Mouse (Mus musculus): ENCODE data around the gene Nrcam. TPM values are rescaled to one million over a fixed set of nuclear protein-coding genes. Genes with fewer than 3 reads are reported as not detected.
A peak's percentile ranks its signal among the peaks of the same experiment; 100 is the strongest.

Gene Nrcam
- polyA plus RNA-seq, 1 experiment from 2014 or later, result 75.7 TPM

DNA sequence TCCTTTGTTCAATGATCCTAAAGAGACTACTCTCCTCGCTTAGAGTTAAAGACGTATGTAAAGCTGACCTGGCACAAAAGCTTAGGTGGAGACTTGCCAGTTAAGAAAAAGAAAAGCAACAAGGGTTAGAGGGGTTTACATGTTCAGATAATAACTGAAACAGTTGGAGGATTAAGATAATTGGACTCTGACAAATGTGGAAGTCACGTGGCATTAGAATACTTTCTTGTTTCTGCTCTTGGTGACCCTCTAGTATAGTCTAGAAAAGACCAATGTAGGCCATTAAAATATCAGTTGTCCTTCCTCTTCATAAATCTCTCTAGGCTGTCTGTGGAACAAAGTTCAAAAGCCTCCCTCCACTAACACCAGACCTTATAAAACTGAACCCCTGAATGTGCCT, 20.5 kb upstream of the Nrcam start:
- no peak overlapping the region for H3K27ac ChIP-seq (ENCODE audit: low read depth, low read length)
- ATAC-seq (ENCODE audit: low FRiP score) (no peak), DNase-seq (ENCODE audit: low spot score, missing footprints) (no peak)
- no peak overlapping the region for H3K9ac ChIP-seq (ENCODE audit: low read length)
- no peaks in the 10 kb centered on the region for H3K4me1 ChIP-seq (ENCODE audit: control insufficient read depth, insufficient read depth, low read length)
- H3K4me2 ChIP-seq, result no peak overlapping the region
- H3K9me3 ChIP-seq (ENCODE audit: control insufficient read depth, low read length), result no peaks in the 10 kb centered on the region
- H3K27me3 ChIP-seq (ENCODE audit: control insufficient read depth, insufficient read depth, low read length), result no peaks in the 10 kb centered on the region
- H3K36me3 ChIP-seq (ENCODE audit: control insufficient read depth, insufficient read depth, low read length), result peaks cover 2% of the 10 kb centered on the region; the same call in 1 of the 2 replicates
- no peak overlapping the region for H3K4me3 ChIP-seq (ENCODE audit: low read depth, low read length)
- 82% methylated on average over 3 of the region's 3 CpGs for WGBS

DNA sequence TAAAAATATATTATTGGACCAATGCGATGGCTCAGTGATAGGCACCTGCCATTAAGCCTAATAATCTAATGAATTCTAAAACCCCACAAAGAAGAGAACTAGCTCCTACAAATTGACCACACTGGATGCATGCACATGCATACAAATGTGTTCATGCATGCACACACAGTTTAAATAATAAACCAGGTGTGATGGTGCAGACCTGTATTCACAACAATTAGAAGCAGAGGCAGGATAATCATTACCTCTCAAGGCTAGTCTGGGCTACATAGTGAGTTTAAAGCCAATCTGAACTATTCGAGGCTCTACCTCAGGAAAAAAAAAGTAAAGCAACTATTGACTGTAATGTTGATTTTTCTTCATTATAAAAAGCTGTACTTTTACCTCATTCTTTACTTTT, 13.5 kb upstream of the Nrcam start:
- WGBS, result 91% methylated on average over 2 of the region's 2 CpGs
- H3K36me3 ChIP-seq (ENCODE audit: control insufficient read depth, insufficient read depth, low read length), result no peaks in the 10 kb centered on the region
- no peak for ATAC-seq (ENCODE audit: low FRiP score)

DNA sequence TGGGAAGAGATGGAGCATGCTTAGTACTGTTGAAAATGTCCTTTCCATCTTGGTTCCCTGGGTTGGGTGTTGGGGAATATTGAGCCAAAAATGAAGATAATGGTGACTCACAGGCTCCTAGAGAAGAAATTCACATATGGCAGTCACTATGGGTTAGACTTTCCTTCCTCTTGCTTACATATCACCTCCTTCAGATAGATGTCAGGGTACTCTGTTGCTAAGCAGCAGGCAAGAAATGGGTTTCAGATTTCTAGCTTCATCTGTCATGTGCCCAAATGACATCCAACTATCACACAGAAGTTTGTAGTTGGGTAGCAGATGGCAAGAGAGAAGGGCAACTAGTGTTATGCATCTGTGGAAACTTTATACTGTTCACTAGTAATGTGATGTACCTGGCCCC, 3.6 kb upstream of the Nrcam start:
- Histone ChIP-seq H3K36me3 (ENCODE audit: control insufficient read depth, insufficient read depth, low read length) (no peaks in the 10 kb centered on the region), H3K9me3 (ENCODE audit: control insufficient read depth, low read length) (no peaks in the 10 kb centered on the region), H3K4me1 (ENCODE audit: control insufficient read depth, insufficient read depth, low read length) (no peaks in the 10 kb centered on the region), H3K4me3 (ENCODE audit: low read depth, low read length) (no peak overlapping the region), H3K27ac (ENCODE audit: low read depth, low read length) (no peak overlapping the region), H3K4me2 (no peak overlapping the region), H3K9ac (ENCODE audit: low read length) (no peak overlapping the region), H3K27me3 (ENCODE audit: control insufficient read depth, insufficient read depth, low read length) (no peaks in the 10 kb centered on the region; the same call in 1 of the 2 replicates)
- ATAC-seq (ENCODE audit: low FRiP score) (no peak), DNase-seq (ENCODE audit: low spot score, missing footprints) (no peak)

More for the DNA sequence above, 13.5 kb upstream of the Nrcam start:
- no peaks in the 10 kb centered on the region for H3K27me3 ChIP-seq (ENCODE audit: control insufficient read depth, insufficient read depth, low read length)
- DNase-seq (ENCODE audit: low spot score, missing footprints), result no peak
- no peak overlapping the region for H3K27ac ChIP-seq (ENCODE audit: low read depth, low read length)
- H3K9me3 ChIP-seq (ENCODE audit: control insufficient read depth, low read length), result no peaks in the 10 kb centered on the region
- H3K4me2 ChIP-seq, result no peak overlapping the region
- no peak overlapping the region for H3K9ac ChIP-seq (ENCODE audit: low read length)
- H3K4me1 ChIP-seq (ENCODE audit: control insufficient read depth, insufficient read depth, low read length), result no peaks in the 10 kb centered on the region
- no peak overlapping the region for H3K4me3 ChIP-seq (ENCODE audit: low read depth, low read length)

DNA sequence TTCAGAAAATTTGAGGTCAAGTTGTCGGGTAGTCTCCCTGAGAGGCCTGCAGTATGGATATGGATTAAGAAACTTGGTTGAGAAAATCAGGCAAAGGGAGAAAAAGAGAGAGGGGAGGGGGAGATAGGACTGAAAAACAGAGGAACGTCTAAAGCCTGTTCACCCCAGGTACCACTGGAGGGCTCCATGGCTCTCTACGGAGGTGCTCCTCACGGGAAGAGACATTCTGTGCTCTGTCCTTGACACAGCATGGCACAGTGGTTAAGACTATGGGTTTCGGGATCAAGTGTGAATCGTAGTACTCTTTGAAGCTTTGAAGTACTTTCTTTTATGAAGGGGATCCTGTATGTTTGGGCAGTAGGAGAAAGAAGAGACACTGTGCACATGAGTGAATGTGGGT, 1.2 kb upstream of the Nrcam start:
- H3K27me3 ChIP-seq (ENCODE audit: control insufficient read depth, insufficient read depth, low read length), result no peaks in the 10 kb centered on the region; the same call in 1 of the 2 replicates
- ATAC-seq (ENCODE audit: low FRiP score) (no peak), DNase-seq (ENCODE audit: low spot score, missing footprints) (no peak)
- H3K9me3 ChIP-seq (ENCODE audit: control insufficient read depth, low read length), result no peaks in the 10 kb centered on the region
- no peaks in the 10 kb centered on the region for H3K36me3 ChIP-seq (ENCODE audit: control insufficient read depth, insufficient read depth, low read length)
- 31% methylated on average over 6 of the region's 6 CpGs for WGBS
- H3K4me1 ChIP-seq (ENCODE audit: control insufficient read depth, insufficient read depth, low read length), result peaks cover 10% of the 10 kb centered on the region; the same call in 1 of the 2 replicates
- no peak overlapping the region for H3K4me3 ChIP-seq (ENCODE audit: low read depth, low read length)
- no peak overlapping the region for H3K4me2 ChIP-seq
- H3K27ac ChIP-seq (ENCODE audit: low read depth, low read length), result no peak overlapping the region
- H3K9ac ChIP-seq (ENCODE audit: low read length), result no peak overlapping the region

DNA sequence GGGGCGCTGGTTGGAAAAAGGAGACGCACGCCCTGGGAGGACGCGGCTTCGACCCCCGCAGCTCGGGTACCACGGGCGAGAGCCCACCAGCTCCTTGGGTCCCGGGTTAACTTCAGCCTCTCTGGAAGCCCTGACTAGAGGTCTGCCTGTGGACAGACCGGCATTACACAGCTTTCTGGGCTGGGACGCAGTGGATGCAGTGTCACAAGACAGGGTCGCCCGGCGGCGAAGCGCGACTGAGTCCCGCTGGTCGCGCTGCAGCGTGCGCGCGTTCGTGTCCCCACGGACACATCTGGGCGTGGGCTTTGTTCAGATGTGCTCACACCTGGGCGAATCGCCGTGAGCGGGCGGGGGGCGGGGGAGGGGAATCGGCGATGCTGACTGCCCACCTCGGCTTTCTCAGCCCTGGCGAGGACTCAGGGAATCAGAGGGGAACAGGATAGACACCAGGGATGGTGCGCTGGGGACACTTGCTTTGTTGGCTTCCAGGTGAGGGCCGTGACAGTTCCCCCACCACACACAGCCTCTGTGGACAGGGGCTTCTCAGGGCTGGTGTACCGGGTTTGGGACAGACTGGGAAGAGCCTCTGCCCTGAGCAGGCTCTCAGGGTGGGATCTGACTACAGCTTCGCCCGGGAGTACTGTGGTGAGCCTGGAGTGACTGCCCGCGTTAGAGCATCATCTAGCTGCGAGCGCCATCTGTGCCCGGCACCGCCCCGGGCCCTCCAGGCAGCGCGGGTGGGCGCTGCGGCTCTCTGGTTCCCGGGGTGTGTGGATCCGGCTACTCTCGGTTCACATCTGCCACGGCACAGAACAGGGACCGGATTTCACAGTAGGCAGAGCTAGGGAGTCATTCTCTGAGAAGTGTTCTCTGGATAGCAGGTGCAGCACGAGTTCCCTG, 881 bp downstream of the Nrcam start:
- peak overlapping the region; percentile 89 for H3K27ac ChIP-seq (ENCODE audit: low read depth, low read length)
- no peaks in the 10 kb centered on the region for H3K9me3 ChIP-seq (ENCODE audit: control insufficient read depth, low read length)
- under 1% methylated on average over 61 of the region's 61 CpGs for WGBS
- peak overlapping the region; percentile 86 for H3K9ac ChIP-seq (ENCODE audit: low read length)
- no peaks in the 10 kb centered on the region for H3K36me3 ChIP-seq (ENCODE audit: control insufficient read depth, insufficient read depth, low read length)
- ATAC-seq (ENCODE audit: low FRiP score) (peak; percentile 69), DNase-seq (ENCODE audit: low spot score, missing footprints) (peak; percentile 95)
- H3K27me3 ChIP-seq (ENCODE audit: control insufficient read depth, insufficient read depth, low read length), result no peaks in the 10 kb centered on the region; the same call in 1 of the 2 replicates
- H3K4me1 ChIP-seq (ENCODE audit: control insufficient read depth, insufficient read depth, low read length), result peaks cover 10% of the 10 kb centered on the region; the same call in 1 of the 2 replicates
- peak overlapping the region; percentile 75 for H3K4me3 ChIP-seq (ENCODE audit: low read depth, low read length)
- peak overlapping the region; percentile 95 for H3K4me2 ChIP-seq

DNA sequence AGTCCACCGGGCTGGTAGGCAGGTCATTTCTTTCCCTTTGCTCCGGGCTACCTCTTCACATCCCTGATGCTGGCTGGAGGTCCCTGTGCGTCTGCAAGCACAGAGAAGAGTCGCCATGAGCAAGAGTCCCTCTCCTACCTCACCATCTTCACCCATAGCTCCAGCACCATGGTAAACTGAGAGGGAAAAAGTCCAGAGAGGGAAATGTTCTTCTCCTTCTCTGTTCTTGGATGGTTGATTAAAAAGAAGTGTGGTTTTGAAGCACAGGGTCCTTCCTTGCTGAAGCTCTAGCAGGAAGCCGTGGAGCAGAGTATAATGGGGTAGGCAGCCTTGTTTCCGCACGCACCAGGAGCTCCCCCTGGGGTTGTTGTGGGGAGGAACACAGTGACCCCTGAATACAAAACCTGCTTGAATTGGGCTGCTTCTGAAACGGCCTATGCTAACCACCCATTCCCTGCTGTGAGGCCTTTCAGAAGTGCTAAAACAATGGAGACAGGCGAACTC, 1.6 kb downstream of the Nrcam start:
- Histone ChIP-seq H3K4me3 (ENCODE audit: low read depth, low read length) (peak overlapping the region; percentile 75), H3K27ac (ENCODE audit: low read depth, low read length) (peak overlapping the region; percentile 89), H3K9ac (ENCODE audit: low read length) (peak overlapping the region; percentile 86), H3K4me2 (peak overlapping the region; percentile 95), H3K27me3 (ENCODE audit: control insufficient read depth, insufficient read depth, low read length) (no peaks in the 10 kb centered on the region; the same call in 1 of the 2 replicates), H3K9me3 (ENCODE audit: control insufficient read depth, low read length) (no peaks in the 10 kb centered on the region), H3K36me3 (ENCODE audit: control insufficient read depth, insufficient read depth, low read length) (no peaks in the 10 kb centered on the region), H3K4me1 (ENCODE audit: control insufficient read depth, insufficient read depth, low read length) (peaks cover 10% of the 10 kb centered on the region; the same call in 1 of the 2 replicates)
- ATAC-seq (ENCODE audit: low FRiP score) (peak; percentile 2; the same call in 1 of the 2 replicates), DNase-seq (ENCODE audit: low spot score, missing footprints) (peak; percentile 94)
- WGBS, result under 1% methylated on average over 9 of the region's 9 CpGs

DNA sequence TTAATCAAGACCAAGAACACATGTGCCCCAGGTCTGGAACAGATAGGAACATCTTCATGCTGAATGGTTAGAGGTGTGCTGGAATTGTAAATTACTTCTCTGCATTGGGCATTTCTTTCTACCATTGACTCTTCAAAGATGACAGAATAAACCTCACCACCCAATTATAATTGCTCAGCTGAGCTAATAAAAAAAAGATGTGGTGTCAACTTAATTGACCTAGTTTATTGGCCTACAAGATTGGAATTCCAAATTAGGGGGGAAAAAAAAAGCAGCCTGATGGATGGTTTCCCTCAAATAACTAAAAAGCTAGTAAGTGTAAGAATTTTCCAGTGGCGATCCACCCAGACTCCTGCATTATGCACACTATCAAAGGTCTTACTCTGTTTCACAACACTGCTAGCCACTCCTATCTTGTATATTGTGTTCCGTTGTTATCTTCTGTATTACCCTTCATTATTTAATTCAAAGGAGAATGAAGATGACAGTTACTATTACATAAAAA, 8.5 kb downstream of the Nrcam start:
- no peaks in the 10 kb centered on the region for H3K27me3 ChIP-seq (ENCODE audit: control insufficient read depth, insufficient read depth, low read length)
- DNase-seq (ENCODE audit: low spot score, missing footprints) (peak; percentile 81), ATAC-seq (ENCODE audit: low FRiP score) (no peak)
- H3K4me2 ChIP-seq, result no peak overlapping the region
- WGBS, result 83% methylated on average over 2 of the region's 2 CpGs
- peaks cover 18% of the 10 kb centered on the region for H3K4me1 ChIP-seq (ENCODE audit: control insufficient read depth, insufficient read depth, low read length)
- H3K27ac ChIP-seq (ENCODE audit: low read depth, low read length), result no peak overlapping the region
- no peaks in the 10 kb centered on the region for H3K9me3 ChIP-seq (ENCODE audit: control insufficient read depth, low read length)
- H3K4me3 ChIP-seq (ENCODE audit: low read depth, low read length), result no peak overlapping the region
- H3K9ac ChIP-seq (ENCODE audit: low read length), result no peak overlapping the region
- H3K36me3 ChIP-seq (ENCODE audit: control insufficient read depth, insufficient read depth, low read length), result no peaks in the 10 kb centered on the region

DNA sequence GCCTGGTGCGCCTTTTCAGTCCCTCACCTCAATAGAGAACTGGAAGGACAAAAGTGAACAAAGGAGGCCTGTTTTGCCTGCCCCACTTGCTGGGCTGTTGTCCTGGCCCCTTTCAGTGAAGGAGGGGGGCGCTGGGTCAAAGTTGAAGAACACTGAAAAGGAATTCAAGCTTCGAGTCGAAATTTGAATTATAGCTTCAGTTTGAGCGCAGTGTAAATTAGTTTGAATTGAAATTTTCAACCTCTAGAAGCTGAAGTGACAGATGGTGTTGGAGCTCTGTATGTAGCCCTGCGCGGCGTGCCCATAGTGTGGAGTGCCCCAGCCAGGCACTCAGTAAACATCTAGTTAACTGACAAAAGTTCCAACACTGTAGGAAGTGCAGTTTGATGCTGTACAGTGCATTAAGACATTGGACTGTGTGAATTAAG, 9.5 kb downstream of the Nrcam start:
- H3K9me3 ChIP-seq (ENCODE audit: control insufficient read depth, low read length), result no peaks in the 10 kb centered on the region
- 14% methylated on average over 8 of the region's 8 CpGs for WGBS
- peak overlapping the region; percentile 88 for H3K27ac ChIP-seq (ENCODE audit: low read depth, low read length)
- ATAC-seq (ENCODE audit: low FRiP score) (peak; percentile 94), DNase-seq (ENCODE audit: low spot score, missing footprints) (peak; percentile 94)
- H3K4me1 ChIP-seq (ENCODE audit: control insufficient read depth, insufficient read depth, low read length), result peaks cover 23% of the 10 kb centered on the region
- H3K9ac ChIP-seq (ENCODE audit: low read length), result peak overlapping the region; percentile 53
- no peak overlapping the region for H3K4me3 ChIP-seq (ENCODE audit: low read depth, low read length)
- H3K36me3 ChIP-seq (ENCODE audit: control insufficient read depth, insufficient read depth, low read length), result no peaks in the 10 kb centered on the region
- no peaks in the 10 kb centered on the region for H3K27me3 ChIP-seq (ENCODE audit: control insufficient read depth, insufficient read depth, low read length)
- H3K4me2 ChIP-seq, result peak overlapping the region; percentile 42

DNA sequence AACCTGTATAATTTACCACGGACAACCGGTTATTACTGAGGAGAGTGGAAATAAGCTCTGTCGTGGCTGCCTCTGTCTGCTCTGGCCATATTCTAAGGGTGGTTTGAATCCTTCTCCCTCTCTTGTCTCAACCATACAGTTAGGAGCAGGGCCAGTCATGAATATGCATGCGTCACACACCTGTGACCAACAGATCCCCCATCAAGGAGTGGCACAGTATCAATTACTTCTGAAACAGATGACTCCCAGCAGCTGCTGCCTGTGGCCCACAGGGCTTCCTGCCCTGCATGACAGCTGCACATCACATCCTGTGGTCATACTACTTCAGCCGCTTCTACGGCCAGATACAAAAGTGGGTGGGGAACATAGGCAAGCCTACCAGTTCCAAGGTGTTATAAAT, 15.4 kb downstream of the Nrcam start:
- 77% methylated on average over 6 of the region's 6 CpGs for WGBS
- H3K27me3 ChIP-seq (ENCODE audit: control insufficient read depth, insufficient read depth, low read length), result no peaks in the 10 kb centered on the region
- H3K4me1 ChIP-seq (ENCODE audit: control insufficient read depth, insufficient read depth, low read length), result peaks cover 19% of the 10 kb centered on the region; the same call in 1 of the 2 replicates
- H3K36me3 ChIP-seq (ENCODE audit: control insufficient read depth, insufficient read depth, low read length), result no peaks in the 10 kb centered on the region
- ATAC-seq (ENCODE audit: low FRiP score) (peak; percentile 59; the same call in 1 of the 2 replicates), DNase-seq (ENCODE audit: low spot score, missing footprints) (no peak)
- no peak overlapping the region for H3K9ac ChIP-seq (ENCODE audit: low read length)
- H3K4me2 ChIP-seq, result no peak overlapping the region
- no peak overlapping the region for H3K27ac ChIP-seq (ENCODE audit: low read depth, low read length)
- H3K9me3 ChIP-seq (ENCODE audit: control insufficient read depth, low read length), result no peaks in the 10 kb centered on the region
- H3K4me3 ChIP-seq (ENCODE audit: low read depth, low read length), result no peak overlapping the region
